14 mouse cellular contexts compared by ENCODE assay signal in the genomic region with DNA sequence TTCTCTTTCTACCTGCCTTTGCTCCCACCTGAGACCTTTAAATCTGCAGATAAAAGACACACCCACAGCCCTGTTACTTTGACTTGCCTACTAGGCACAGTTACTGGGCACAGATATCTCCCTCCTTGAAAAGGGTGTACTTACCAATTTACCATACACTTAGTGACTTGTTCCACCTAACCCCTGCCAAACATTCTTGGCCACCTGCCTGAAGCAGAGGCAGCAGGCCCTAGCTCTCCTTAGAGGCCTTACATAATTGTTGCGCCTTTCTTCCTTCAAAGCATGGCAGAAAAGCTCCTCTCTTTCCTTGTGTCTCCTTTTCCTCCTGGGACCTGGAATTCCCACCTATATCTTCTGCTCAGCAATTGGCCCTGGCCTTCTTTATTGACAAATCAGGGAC.
DNase-seq lines count a peak whose midpoint lies in the region; ATAC-seq and TF ChIP-seq lines count a peak whose summit lies in the region.
"Had no signal": no experiment of that assay in that cellular context is flagged by ENCODE, and none has a peak within 500 bp of the region (broad histone marks: within the 10 kb centered on the region; RNA-seq: fewer than 3 reads in every experiment).

No protein-coding gene starts in this region.

- no peak overlapping the region for H3K4me2 ChIP-seq in lung, postnatal 0 days (replicated peaks; ENCODE audit: low read depth, low read length)
- no peak overlapping the region for H3K4me2 ChIP-seq in forebrain, embryonic 15.5 days (replicated peaks)
- H3K4me2 ChIP-seq: hindbrain, embryonic 15.5 days; neural tube, embryonic 15.5 days had no signal

- H3K4me3 ChIP-seq in lung, postnatal 0 days (ENCODE audit: low read depth, low read length) = no peak overlapping the region
- no peak overlapping the region for H3K4me3 ChIP-seq in forebrain, embryonic 15.5 days
- H3K4me3 ChIP-seq: hindbrain, embryonic 15.5 days; neural tube, embryonic 15.5 days had no signal

- 73% methylated on average over 1 of the region's 1 CpGs for WGBS in lung, postnatal 0 days
- 88% methylated on average over 1 of the region's 1 CpGs for WGBS in forebrain, embryonic 15.5 days

- no peak overlapping the region for H3K9ac ChIP-seq in lung, postnatal 0 days (replicated peaks; ENCODE audit: low read depth)
- H3K9ac ChIP-seq in forebrain, embryonic 15.5 days (replicated peaks) = no peak overlapping the region
- H3K9ac ChIP-seq: hindbrain, embryonic 15.5 days; neural tube, embryonic 15.5 days had no signal

- TF ChIP-seq EP300 in lung, postnatal 0 days (IDR thresholded peaks at IDR 0.05) = no peak

- no peaks in the 10 kb centered on the region for H3K27me3 ChIP-seq in lung, postnatal 0 days (replicated peaks; ENCODE audit: insufficient read depth, low read length)
- H3K27me3 ChIP-seq in forebrain, embryonic 15.5 days = no peaks in the 10 kb centered on the region
- H3K27me3 ChIP-seq: hindbrain, embryonic 15.5 days; neural tube, embryonic 15.5 days had no signal

- intact Hi-C loops in gastrocnemius, postnatal 14 days (cut with DNase I; ENCODE audit: low total_unique reads) = no loop called here

- H3K36me3 ChIP-seq in lung, postnatal 0 days (ENCODE audit: insufficient read depth, low read length) = no peaks in the 10 kb centered on the region
- no peaks in the 10 kb centered on the region for H3K36me3 ChIP-seq in forebrain, embryonic 15.5 days
- H3K36me3 ChIP-seq: G1E; hindbrain, embryonic 15.5 days; neural tube, embryonic 15.5 days had no signal

- H3K4me1 ChIP-seq in lung, postnatal 0 days (ENCODE audit: insufficient read depth, low read depth, low read length) = no peaks in the 10 kb centered on the region; the same call in 1 of the 2 replicates
- peaks cover 7% of the 10 kb centered on the region; the same call in 1 of the 2 replicates for H3K4me1 ChIP-seq in forebrain, embryonic 15.5 days

- H3K9me3 ChIP-seq in lung, postnatal 0 days (ENCODE audit: low read length) = no peaks in the 10 kb centered on the region
- H3K9me3 ChIP-seq in forebrain, embryonic 15.5 days = no peaks in the 10 kb centered on the region
- H3K9me3 ChIP-seq: G1E; hindbrain, embryonic 15.5 days; neural tube, embryonic 15.5 days had no signal

- no peak for ATAC-seq in lung, postnatal 0 days
- ATAC-seq in forebrain, embryonic 15.5 days (replicated peaks) = no peak

- DNase-seq in gastrocnemius, postnatal 14 days = peak; percentile 2
- no peak for DNase-seq in gastrocnemius, adult 8-10 months (ENCODE audit: low spot score in 2 of 2)
- DNase-seq in lung, postnatal 0 days (ENCODE audit: low spot score) = peak; percentile 11
- DNase-seq in lung, postnatal 14 days = no peak
- peak; percentile 49 to 67 for DNase-seq in kidney, adult 8-10 months
- DNase-seq in layer of hippocampus, postnatal 10 days (ENCODE audit: low spot score in 2 of 2) = no peak
- DNase-seq: cerebellum, adult 8-10 months; liver; lung, adult 2 months; right cerebral cortex, adult 18-20 months had no signal

- no peak overlapping the region for H3K27ac ChIP-seq in lung, postnatal 0 days (ENCODE audit: low read length)
- no peak overlapping the region for H3K27ac ChIP-seq in forebrain, embryonic 15.5 days (replicated peaks)
- H3K27ac ChIP-seq: hindbrain, embryonic 15.5 days; neural tube, embryonic 15.5 days had no signal

- no peak for TF ChIP-seq CTCF in lung, postnatal 0 days (IDR thresholded peaks at IDR 0.05)

Comparison
In these comparisons a context has a peak if more than half of its experiments do, and no peak if none do; other contexts are left out.
1. DNase-seq: peak in gastrocnemius, postnatal 14 days (single experiment), lung, postnatal 0 days (single experiment) and kidney, adult 8-10 months (2 of 2); none in gastrocnemius, adult 8-10 months (0 of 2), lung, postnatal 14 days (single experiment) and layer of hippocampus, postnatal 10 days (0 of 2).